In genomic region chr11:62821893-62822292, GRCm38 (mm10) we compare ENCODE assay signal across 8 mouse cellular contexts. TPM values are rescaled to one million over a fixed set of nuclear protein-coding genes. Genes with fewer than 3 reads are reported as not detected.
DNase-seq lines count a peak whose midpoint lies in the region; ATAC-seq and TF ChIP-seq lines count a peak whose summit lies in the region.

No protein-coding gene starts in this region.

- no peak for DNase-seq in forebrain, embryonic 14.5 days (ENCODE audit: low spot score)
- no peak for DNase-seq in embryonic facial prominence, embryonic 10.5 days (ENCODE audit: low spot score)
- peak; percentile 63 for DNase-seq in lung, adult 2 months
- no peak for DNase-seq in layer of hippocampus, postnatal 14 days (ENCODE audit: low spot score in 2 of 2)
- no peak for DNase-seq in Muller cell, postnatal 12 days (ENCODE audit: inconsistent ontology term)

- H3K36me3 ChIP-seq in forebrain, embryonic 14.5 days (ENCODE audit: control insufficient read depth, insufficient read depth, low read length) = no peaks in the 10 kb centered on the region
- H3K36me3 ChIP-seq in forebrain, embryonic 13.5 days (ENCODE audit: poor library complexity, severe bottlenecking) = no peaks in the 10 kb centered on the region
- no peaks in the 10 kb centered on the region for H3K36me3 ChIP-seq in embryonic facial prominence, embryonic 10.5 days (replicated peaks)
- no peaks in the 10 kb centered on the region for H3K36me3 ChIP-seq in hindbrain, embryonic 16.5 days (ENCODE audit: control insufficient read depth, insufficient read depth, low read length)
- no peaks in the 10 kb centered on the region for H3K36me3 ChIP-seq in stomach, embryonic 16.5 days (ENCODE audit: control insufficient read depth, insufficient read depth, low read length)

- peak; percentile 13; the same call in 1 of the 2 replicates for TF ChIP-seq POLR2A in lung, adult 2 months (IDR thresholded peaks at IDR 0.05; ENCODE audit: borderline replicate concordance, extremely low read depth, low read depth, low read length)

- 0 out of 2 replicates have a peak overlapping the region, but pooled peaks have one; percentile 1 for H3K4me3 ChIP-seq in forebrain, embryonic 14.5 days (ENCODE audit: low read depth, low read length)
- no peak overlapping the region for H3K4me3 ChIP-seq in forebrain, embryonic 13.5 days
- H3K4me3 ChIP-seq in embryonic facial prominence, embryonic 10.5 days = 0 out of 2 replicates have a peak overlapping the region, but pooled peaks have one; percentile 5
- H3K4me3 ChIP-seq in hindbrain, embryonic 16.5 days (ENCODE audit: low read length) = peak overlapping the region; percentile 8; the same call in 1 of the 2 replicates
- peak overlapping the region; percentile 76 for H3K4me3 ChIP-seq in lung, adult 2 months (replicated peaks; ENCODE audit: extremely low read depth, low read depth, low read length)
- H3K4me3 ChIP-seq in stomach, embryonic 16.5 days (replicated peaks; ENCODE audit: low read length) = peak overlapping the region; percentile 39

- 77% methylated on average over 5 of the region's 5 CpGs for WGBS in forebrain, embryonic 14.5 days
- WGBS in forebrain, embryonic 13.5 days = 84% methylated on average over 5 of the region's 5 CpGs
- WGBS in embryonic facial prominence, embryonic 10.5 days = 67% methylated on average over 5 of the region's 5 CpGs
- WGBS in hindbrain, embryonic 16.5 days = 75% methylated on average over 5 of the region's 5 CpGs
- 16% methylated on average over 5 of the region's 5 CpGs for WGBS in lung, adult 2 months
- 43% methylated on average over 5 of the region's 5 CpGs for WGBS in stomach, embryonic 16.5 days

- no peak for ATAC-seq in forebrain, embryonic 14.5 days
- ATAC-seq in forebrain, embryonic 13.5 days = no peak
- no peak for ATAC-seq in hindbrain, embryonic 16.5 days
- no peak for ATAC-seq in stomach, embryonic 16.5 days (ENCODE audit: insufficient read depth, low FRiP score)

- H3K4me1 ChIP-seq in forebrain, embryonic 14.5 days (ENCODE audit: control insufficient read depth, insufficient read depth, low read length) = peaks cover 13% of the 10 kb centered on the region
- peaks cover 19% of the 10 kb centered on the region for H3K4me1 ChIP-seq in forebrain, embryonic 13.5 days
- peaks cover 24% of the 10 kb centered on the region for H3K4me1 ChIP-seq in embryonic facial prominence, embryonic 10.5 days
- H3K4me1 ChIP-seq in hindbrain, embryonic 16.5 days (ENCODE audit: control insufficient read depth, insufficient read depth, low read depth, low read length) = peaks cover 8% of the 10 kb centered on the region
- peaks cover 22% of the 10 kb centered on the region for H3K4me1 ChIP-seq in lung, adult 2 months (ENCODE audit: control insufficient read depth, insufficient read depth, low read length)
- peaks cover 35% of the 10 kb centered on the region for H3K4me1 ChIP-seq in stomach, embryonic 16.5 days (ENCODE audit: control insufficient read depth, insufficient read depth, low read length)

- H3K4me2 ChIP-seq in forebrain, embryonic 14.5 days (ENCODE audit: low read length) = no peak overlapping the region
- H3K4me2 ChIP-seq in forebrain, embryonic 13.5 days = no peak overlapping the region
- peak overlapping the region; percentile 41 for H3K4me2 ChIP-seq in hindbrain, embryonic 16.5 days (ENCODE audit: low read length)
- H3K4me2 ChIP-seq in stomach, embryonic 16.5 days (ENCODE audit: low read depth, low read length) = peak overlapping the region; percentile 45

- H3K27ac ChIP-seq in forebrain, embryonic 14.5 days (ENCODE audit: low read depth, low read length) = no peak overlapping the region
- no peak overlapping the region for H3K27ac ChIP-seq in forebrain, embryonic 13.5 days
- no peak overlapping the region for H3K27ac ChIP-seq in embryonic facial prominence, embryonic 10.5 days (replicated peaks)
- H3K27ac ChIP-seq in hindbrain, embryonic 16.5 days (ENCODE audit: low read depth, low read length) = no peak overlapping the region
- peak overlapping the region; percentile 76 for H3K27ac ChIP-seq in stomach, embryonic 16.5 days (ENCODE audit: low read length)

- TF ChIP-seq CTCF in lung, adult 2 months (IDR thresholded peaks at IDR 0.05; ENCODE audit: insufficient read depth, low read length) = no peak

- no peak overlapping the region for H3K9ac ChIP-seq in forebrain, embryonic 14.5 days (ENCODE audit: low read length)
- no peak overlapping the region for H3K9ac ChIP-seq in forebrain, embryonic 13.5 days
- no peak overlapping the region for H3K9ac ChIP-seq in hindbrain, embryonic 16.5 days (ENCODE audit: low read depth, low read length)
- H3K9ac ChIP-seq in stomach, embryonic 16.5 days (ENCODE audit: low read length) = peak overlapping the region; percentile 5

- no peaks in the 10 kb centered on the region for H3K27me3 ChIP-seq in forebrain, embryonic 14.5 days (replicated peaks; ENCODE audit: control insufficient read depth, insufficient read depth, low read length)
- H3K27me3 ChIP-seq in forebrain, embryonic 13.5 days = no peaks in the 10 kb centered on the region
- H3K27me3 ChIP-seq in embryonic facial prominence, embryonic 10.5 days (replicated peaks; ENCODE audit: low read depth, poor library complexity, severe bottlenecking) = 0 out of 2 replicates have a peak, but pooled peaks cover 18% of the 10 kb centered on the region
- H3K27me3 ChIP-seq in hindbrain, embryonic 16.5 days (replicated peaks; ENCODE audit: control insufficient read depth, insufficient read depth, low read length) = no peaks in the 10 kb centered on the region
- H3K27me3 ChIP-seq in stomach, embryonic 16.5 days (ENCODE audit: control insufficient read depth, insufficient read depth, low read length) = no peaks in the 10 kb centered on the region

- no peaks in the 10 kb centered on the region for H3K9me3 ChIP-seq in forebrain, embryonic 14.5 days (replicated peaks; ENCODE audit: control insufficient read depth, low read length)
- no peaks in the 10 kb centered on the region for H3K9me3 ChIP-seq in forebrain, embryonic 13.5 days (replicated peaks)
- no peaks in the 10 kb centered on the region for H3K9me3 ChIP-seq in embryonic facial prominence, embryonic 10.5 days
- H3K9me3 ChIP-seq in hindbrain, embryonic 16.5 days (ENCODE audit: control insufficient read depth, low read length) = no peaks in the 10 kb centered on the region
- H3K9me3 ChIP-seq in stomach, embryonic 16.5 days (replicated peaks; ENCODE audit: control insufficient read depth, low read length) = no peaks in the 10 kb centered on the region

RNA-seq across cellular contexts. Expression of gene Trim16, which starts 1.9 kb away (rescaled TPM):
- polyA plus RNA-seq in forebrain, embryonic 14.5 days (2014; fragmentation: Nextera tagmentation; extraction: Ambion mirVana) = 2.7 and 4.1 TPM in 2 replicates
- 3.1 and 3.5 TPM in 2 replicates for polyA plus RNA-seq in forebrain, embryonic 13.5 days (2015; fragmentation: Nextera tagmentation; extraction: Ambion mirVana)
- polyA plus RNA-seq in embryonic facial prominence, embryonic 10.5 days (2016; fragmentation: Nextera tagmentation; extraction: Ambion mirVana) = 2.9 and 3.7 TPM in 2 replicates
- 8.0 and 8.4 TPM in 2 replicates for polyA plus RNA-seq in hindbrain, embryonic 16.5 days (2015; fragmentation: Nextera tagmentation; extraction: Ambion mirVana)
- polyA plus RNA-seq in lung, adult 2 months (2012; rRNA removed) = 23.7 and 24.5 TPM in 2 replicates
- polyA plus RNA-seq in stomach, embryonic 16.5 days (2015; fragmentation: Nextera tagmentation; extraction: Ambion mirVana) = 21.7 and 24.2 TPM in 2 replicates
- 1 to 10 TPM; 3.9 to 4.0 TPM for total RNA-seq in layer of hippocampus, postnatal 14 days (2021)

RNA-seq across cellular contexts. Expression of gene Fbxw10, which starts 25.0 kb away (rescaled TPM):
- 0.20 and 0.21 TPM in 2 replicates for polyA plus RNA-seq in forebrain, embryonic 14.5 days (2014; fragmentation: Nextera tagmentation; extraction: Ambion mirVana)
- 0.14 and 0.21 TPM in 2 replicates for polyA plus RNA-seq in forebrain, embryonic 13.5 days (2015; fragmentation: Nextera tagmentation; extraction: Ambion mirVana)
- polyA plus RNA-seq in embryonic facial prominence, embryonic 10.5 days (2016; fragmentation: Nextera tagmentation; extraction: Ambion mirVana) = 0.40 and 0.81 TPM in 2 replicates
- 0.34 and 0.55 TPM in 2 replicates for polyA plus RNA-seq in hindbrain, embryonic 16.5 days (2015; fragmentation: Nextera tagmentation; extraction: Ambion mirVana)
- polyA plus RNA-seq in lung, adult 2 months (2012; rRNA removed) = 0.38 and 0.84 TPM in 2 replicates
- polyA plus RNA-seq in stomach, embryonic 16.5 days (2015; fragmentation: Nextera tagmentation; extraction: Ambion mirVana) = 0.30 and 0.50 TPM in 2 replicates
- 1 to 10 TPM in 1 of 2 experiments, under 1 TPM in 1; 0.62 to 1.5 TPM for total RNA-seq in layer of hippocampus, postnatal 14 days (2021)

RNA-seq across cellular contexts. Expression of gene Zfp286, which starts 32.6 kb away (rescaled TPM):
- 33.6 and 37.5 TPM in 2 replicates for polyA plus RNA-seq in forebrain, embryonic 14.5 days (2014; fragmentation: Nextera tagmentation; extraction: Ambion mirVana)
- polyA plus RNA-seq in forebrain, embryonic 13.5 days (2015; fragmentation: Nextera tagmentation; extraction: Ambion mirVana) = 34.9 TPM in 2 replicates
- polyA plus RNA-seq in embryonic facial prominence, embryonic 10.5 days (2016; fragmentation: Nextera tagmentation; extraction: Ambion mirVana) = 25.6 and 28.5 TPM in 2 replicates
- polyA plus RNA-seq in hindbrain, embryonic 16.5 days (2015; fragmentation: Nextera tagmentation; extraction: Ambion mirVana) = 25.7 and 29.6 TPM in 2 replicates
- polyA plus RNA-seq in lung, adult 2 months (2012; rRNA removed) = 0.54 and 1.1 TPM in 2 replicates
- 14.5 and 14.6 TPM in 2 replicates for polyA plus RNA-seq in stomach, embryonic 16.5 days (2015; fragmentation: Nextera tagmentation; extraction: Ambion mirVana)
- total RNA-seq in layer of hippocampus, postnatal 14 days (2021) = 10 to 100 TPM; 21.3 to 21.5 TPM

RNA-seq across cellular contexts. Expression of gene Tvp23b, which starts 57.4 kb away (rescaled TPM):
- polyA plus RNA-seq in forebrain, embryonic 14.5 days (2014; fragmentation: Nextera tagmentation; extraction: Ambion mirVana) = 55.7 and 61.1 TPM in 2 replicates
- 48.4 and 50.9 TPM in 2 replicates for polyA plus RNA-seq in forebrain, embryonic 13.5 days (2015; fragmentation: Nextera tagmentation; extraction: Ambion mirVana)
- polyA plus RNA-seq in embryonic facial prominence, embryonic 10.5 days (2016; fragmentation: Nextera tagmentation; extraction: Ambion mirVana) = 45.4 and 50.0 TPM in 2 replicates
- 59.0 and 60.3 TPM in 2 replicates for polyA plus RNA-seq in hindbrain, embryonic 16.5 days (2015; fragmentation: Nextera tagmentation; extraction: Ambion mirVana)
- 12.9 and 21.4 TPM in 2 replicates for polyA plus RNA-seq in lung, adult 2 months (2012; rRNA removed)
- 85.4 and 93.8 TPM in 2 replicates for polyA plus RNA-seq in stomach, embryonic 16.5 days (2015; fragmentation: Nextera tagmentation; extraction: Ambion mirVana)
- 10 to 100 TPM; 24.8 to 26.2 TPM for total RNA-seq in layer of hippocampus, postnatal 14 days (2021)

Comparison
In these comparisons a context has a peak if more than half of its experiments do, and no peak if none do; other contexts are left out.
1. H3K4me2 ChIP-seq: peak in hindbrain, embryonic 16.5 days (single experiment) and stomach, embryonic 16.5 days (single experiment); none in forebrain, embryonic 14.5 days (single experiment) and forebrain, embryonic 13.5 days (single experiment).